Mouse (Mus musculus) skeletal muscle tissue, adult 2 months (tissue): ENCODE measurements at regions not wholly inside any gene's neighbourhood (a gene's known extent, or its start where the extent isn't known, plus 50 kb on each side); places are given as distances from the start of the nearest gene placed in this dataset.

ENCODE experiments used
- DNase-seq: peaks from one replicate; pipeline ENCODE4 v3.0.0-alpha.2; 2012; ENCODE audit warnings: low read depth, low spot score

GRCm38 (mm10) chr5:42364116-42364515 lies 296.4 kb downstream of the Gm16223 start:
- DNase-seq = no peak

GRCm38 (mm10) chr5:42387959-42388358 lies 320.2 kb downstream of the Gm16223 start:
- no peak for DNase-seq

GRCm38 (mm10) chr5:42396695-42397094 lies 328.9 kb downstream of the Gm16223 start:
- no peak for DNase-seq

GRCm38 (mm10) chr5:42409981-42410380 lies 342.2 kb downstream of the Gm16223 start:
- DNase-seq = no peak

GRCm38 (mm10) chr5:42412296-42412695 lies 344.5 kb downstream of the Gm16223 start:
- DNase-seq = no peak

- no peak for DNase-seq
Observed at GRCm38 (mm10) chr5:42425902-42426301, 358.1 kb downstream of the Gm16223 start.

- DNase-seq = no peak
Observed at GRCm38 (mm10) chr5:42433147-42433546, 365.4 kb downstream of the Gm16223 start.

- DNase-seq = no peak
Observed at GRCm38 (mm10) chr5:42448644-42449043, 380.9 kb downstream of the Gm16223 start.

- DNase-seq = no peak
Observed at GRCm38 (mm10) chr5:42449581-42449980, 381.8 kb downstream of the Gm16223 start.

GRCm38 (mm10) chr5:42453707-42454106 lies 385.9 kb downstream of the Gm16223 start:
- DNase-seq = no peak

GRCm38 (mm10) chr5:42461195-42461594 lies 393.4 kb downstream of the Gm16223 start:
- no peak for DNase-seq

- no peak for DNase-seq
Observed at GRCm38 (mm10) chr5:42464814-42465213, 397.1 kb downstream of the Gm16223 start.

- no peak for DNase-seq
Observed at GRCm38 (mm10) chr5:42473493-42473892, 405.7 kb downstream of the Gm16223 start.

- DNase-seq = no peak
Observed at GRCm38 (mm10) chr5:42502124-42502801, 434.5 kb downstream of the Gm16223 start.

GRCm38 (mm10) chr5:42502802-42503136 lies 435.0 kb downstream of the Gm16223 start:
- DNase-seq = no peak

- DNase-seq = no peak
Observed at GRCm38 (mm10) chr5:42509200-42509599, 441.4 kb downstream of the Gm16223 start.

- DNase-seq = no peak
Observed at GRCm38 (mm10) chr5:42523116-42524113, 455.7 kb downstream of the Gm16223 start.

- DNase-seq = no peak
Observed at GRCm38 (mm10) chr5:42525431-42525830, 457.7 kb downstream of the Gm16223 start.

GRCm38 (mm10) chr5:42560537-42560936 lies 492.8 kb downstream of the Gm16223 start:
- DNase-seq = no peak

- DNase-seq = no peak
Observed at GRCm38 (mm10) chr5:42563406-42563805, 495.6 kb downstream of the Gm16223 start.

- no peak for DNase-seq
Observed at GRCm38 (mm10) chr5:42575971-42576370, 508.2 kb downstream of the Gm16223 start.

- no peak for DNase-seq
Observed at GRCm38 (mm10) chr5:42578208-42578844, 510.6 kb downstream of the Gm16223 start.
